Mouse (Mus musculus) ovary, postnatal 36 days (tissue): Measurements from ENCODE around the gene Reck.

Experiments
- DNase-seq: peaks from one replicate; pipeline ENCODE4 v3.0.0; 2022; ENCODE audit warnings: low spot score, mixed read lengths

Reck gene

DNA sequence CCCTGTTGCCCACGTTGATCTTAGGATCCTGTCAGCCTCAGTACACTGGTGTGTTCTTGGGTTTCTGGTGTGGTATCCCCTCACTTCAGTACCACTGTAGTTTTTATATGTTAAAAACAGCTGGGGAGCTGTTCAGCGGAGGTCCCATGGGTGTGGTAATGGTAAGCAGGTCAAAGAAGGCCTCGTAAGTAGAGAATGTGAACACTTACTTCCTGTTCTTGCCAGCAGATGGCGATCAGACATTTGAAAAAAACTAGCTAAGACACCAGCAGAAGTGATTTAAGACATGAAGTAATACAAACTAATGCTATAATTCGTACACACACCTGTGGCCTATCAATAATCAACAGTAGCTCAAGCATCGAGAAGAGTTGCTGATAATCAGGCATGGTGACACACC, 31.1 kb downstream of the Reck start:
- DNase-seq = no peak

DNA sequence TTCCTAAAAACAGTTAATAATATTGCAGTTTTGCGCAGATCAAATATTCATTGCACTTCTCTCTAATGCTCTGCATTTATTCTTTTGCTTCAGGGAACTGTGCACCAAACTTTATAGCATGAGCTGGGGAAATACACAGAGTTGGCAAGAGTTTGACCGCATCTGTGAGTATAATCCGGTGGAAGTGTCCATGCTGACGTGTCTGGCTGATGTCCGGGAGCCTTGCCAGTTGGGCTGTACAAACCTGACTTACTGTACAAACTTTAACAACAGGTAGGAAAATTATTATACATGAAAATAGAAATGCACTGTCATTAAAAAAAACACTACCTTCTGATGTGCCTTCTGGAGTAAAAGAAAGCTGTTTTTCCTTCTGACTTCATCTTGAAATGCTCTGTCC, 42.9 kb downstream of the Reck start:
- no peak for DNase-seq

DNA sequence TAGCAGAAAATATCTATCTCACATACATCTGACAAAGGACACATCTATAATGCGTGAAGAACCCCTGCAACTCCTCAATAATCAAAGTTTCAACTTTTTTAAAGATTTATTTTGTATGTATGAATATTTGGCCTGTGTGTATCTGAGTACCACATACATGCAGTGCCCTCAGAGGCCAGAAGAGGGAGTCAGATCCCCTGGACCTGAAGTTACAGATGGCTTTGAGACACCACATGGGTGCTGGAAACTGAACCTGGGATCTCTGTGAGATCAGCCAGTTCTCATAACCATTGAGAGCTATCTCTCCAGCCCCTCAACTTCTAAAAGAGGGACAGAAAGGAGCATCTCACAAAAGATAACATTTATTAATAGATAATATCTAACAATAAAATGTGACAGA, 45.3 kb downstream of the Reck start:
- no peak for DNase-seq

DNA sequence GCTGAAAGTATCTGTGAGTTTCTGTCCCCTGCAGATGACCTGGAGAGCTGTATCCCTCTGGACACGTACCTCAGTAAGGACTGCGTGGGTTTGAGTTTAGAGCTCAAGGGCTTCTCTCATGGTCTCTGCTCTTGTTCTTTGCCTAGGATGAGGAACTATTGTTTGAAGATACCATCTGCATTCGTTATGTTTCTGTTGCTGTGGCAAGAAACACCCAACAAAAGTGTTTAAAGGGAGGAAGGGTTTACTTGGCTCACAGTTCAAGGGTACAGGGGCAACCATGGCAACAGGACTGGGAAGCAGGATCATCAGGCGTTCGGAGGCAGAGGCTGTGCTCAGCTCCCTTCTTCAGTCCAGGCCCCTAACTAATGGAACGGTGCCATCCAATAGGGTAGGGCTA, 49.8 kb downstream of the Reck start:
- DNase-seq = no peak

DNA sequence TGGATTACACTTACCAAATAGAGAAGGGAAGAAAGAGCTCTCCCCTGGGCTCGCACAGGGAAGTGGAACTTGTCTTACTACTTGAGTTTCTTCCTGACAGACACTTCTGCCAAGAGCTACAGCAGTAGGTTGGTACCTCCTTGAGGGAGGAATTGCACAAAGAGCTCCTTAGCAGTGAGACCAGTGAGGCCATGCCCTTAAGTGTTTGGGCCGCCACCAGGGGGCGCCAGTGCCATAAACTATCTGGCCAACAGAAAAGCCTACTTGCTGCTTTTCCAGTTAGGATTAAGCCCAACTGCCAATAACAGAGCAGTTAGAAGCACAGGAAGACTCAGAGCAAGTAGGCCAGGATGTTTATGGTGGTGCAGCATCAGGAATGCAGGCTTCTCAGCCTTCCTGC, 50.4 kb downstream of the Reck start:
- DNase-seq = peak; percentile 84

DNA sequence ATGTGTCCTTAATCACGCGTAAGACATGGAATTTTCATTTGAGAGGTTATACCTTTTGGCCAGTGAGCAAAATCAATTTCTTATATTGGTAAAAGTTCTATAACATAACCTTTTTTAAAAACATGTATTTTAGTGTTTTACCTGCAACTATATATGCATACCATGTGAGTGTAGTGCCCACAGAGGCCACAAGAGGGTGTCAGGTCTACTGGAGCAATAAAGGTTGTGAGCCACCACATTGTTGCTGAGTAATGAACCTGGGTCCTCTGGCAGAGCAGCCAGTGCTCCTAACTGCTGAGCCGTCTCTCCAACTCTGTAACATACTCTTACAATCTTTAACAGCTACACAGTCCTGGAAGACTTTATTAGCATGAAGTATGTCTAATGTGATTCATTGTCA, 52.5 kb downstream of the Reck start:
- DNase-seq = no peak

DNA sequence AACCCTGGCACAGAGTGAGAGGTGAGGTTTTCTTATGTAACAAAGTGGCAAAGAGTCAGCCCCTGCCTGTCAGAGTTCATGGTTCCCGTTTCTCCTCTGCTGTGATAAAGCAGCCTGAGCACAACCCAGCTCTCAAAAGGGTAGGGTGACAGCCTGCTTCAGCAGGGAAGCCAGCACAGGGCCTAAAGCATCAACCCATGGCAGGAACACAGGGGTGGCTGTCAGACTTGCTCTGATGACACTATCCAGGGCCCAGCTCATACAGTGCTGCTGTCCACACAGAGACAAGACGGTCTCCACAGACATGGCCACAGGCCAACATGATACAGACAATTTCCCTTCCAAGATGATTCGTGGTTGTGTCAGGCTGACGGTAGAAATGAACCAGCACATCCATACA, 56.5 kb downstream of the Reck start:
- no peak for DNase-seq

DNA sequence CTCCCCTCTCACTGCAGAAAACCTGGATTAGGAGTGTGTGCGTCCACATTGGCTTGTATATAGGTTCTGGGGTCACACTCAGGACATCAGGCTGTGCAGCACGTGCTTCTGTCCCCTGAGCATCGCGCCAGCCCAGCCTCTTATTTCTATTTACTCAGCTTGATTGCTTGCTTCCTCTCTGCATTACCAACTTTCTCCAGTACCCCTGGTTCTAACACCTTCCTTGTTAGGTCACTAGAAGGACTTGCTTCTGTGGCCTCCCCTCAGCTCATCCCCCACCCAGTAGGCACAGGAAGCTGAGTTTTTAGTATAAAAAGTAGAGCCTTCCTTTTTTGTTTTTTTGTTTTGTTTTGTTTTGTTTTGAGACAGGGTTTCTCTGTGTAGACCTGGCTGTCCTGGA, 60.9 kb downstream of the Reck start:
- no peak for DNase-seq

DNA sequence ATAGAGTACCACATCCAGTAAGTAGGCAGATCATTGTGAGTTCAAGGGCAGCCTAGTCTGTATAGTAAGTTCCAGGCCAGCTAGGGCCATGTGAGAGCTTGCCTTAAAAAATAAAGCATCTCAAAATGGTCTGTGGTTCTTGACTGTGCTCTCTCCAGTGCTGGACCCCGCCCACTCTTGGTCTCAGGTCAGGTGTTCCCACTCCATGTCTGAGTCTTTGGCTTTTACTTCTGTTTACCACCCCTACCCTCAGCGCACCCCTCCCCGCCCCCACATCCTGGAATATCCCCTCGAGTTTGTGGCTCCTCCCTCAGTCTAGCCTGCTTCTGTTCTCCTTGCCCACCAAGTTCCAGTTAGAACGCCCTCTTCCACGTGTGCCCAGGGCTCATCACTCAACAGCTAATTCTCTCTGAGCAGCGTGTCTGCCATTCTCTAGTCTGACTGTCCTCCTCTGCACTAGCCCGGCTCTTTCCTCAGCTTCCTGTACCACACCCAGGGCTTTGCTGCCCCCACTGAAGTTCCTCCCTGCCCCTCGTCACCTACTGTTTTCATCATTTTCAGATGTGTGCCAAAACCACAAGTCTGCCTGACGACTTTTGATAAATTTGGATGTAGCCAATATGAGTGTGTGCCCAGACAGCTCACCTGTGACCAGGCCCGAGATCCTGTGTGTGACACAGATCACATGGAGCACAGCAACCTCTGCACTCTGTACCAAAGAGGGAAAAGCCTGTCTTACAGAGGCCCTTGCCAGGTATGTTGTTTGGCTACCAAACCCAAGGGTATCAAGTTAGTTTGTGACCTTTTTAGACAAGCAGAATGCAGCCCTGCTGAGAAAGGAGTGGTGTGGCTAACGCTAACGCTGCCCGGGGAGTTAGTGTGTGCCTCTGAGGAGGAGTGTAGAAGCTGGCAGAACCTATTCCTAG, 61.7 kb downstream of the Reck start:
- no peak for DNase-seq

DNA sequence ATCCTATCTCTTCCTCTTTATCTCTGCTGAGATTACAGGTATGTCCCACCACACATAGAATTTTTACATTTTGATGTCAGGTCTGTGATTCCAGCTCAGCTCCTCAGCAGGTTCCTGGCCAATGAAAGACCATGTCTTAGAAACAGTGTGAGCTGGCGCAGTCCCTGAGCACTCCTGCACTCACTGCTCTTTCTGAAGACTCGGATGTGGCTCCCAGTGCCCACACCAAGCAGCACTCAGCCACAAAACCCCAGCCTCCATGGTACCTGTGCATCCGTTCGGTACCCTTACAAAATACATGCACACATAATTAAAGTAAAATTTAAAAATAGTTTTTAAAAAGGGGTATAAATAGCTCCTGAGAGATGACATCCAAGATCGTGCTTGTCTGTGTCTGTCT, 66.0 kb downstream of the Reck start:
- no peak for DNase-seq

DNA sequence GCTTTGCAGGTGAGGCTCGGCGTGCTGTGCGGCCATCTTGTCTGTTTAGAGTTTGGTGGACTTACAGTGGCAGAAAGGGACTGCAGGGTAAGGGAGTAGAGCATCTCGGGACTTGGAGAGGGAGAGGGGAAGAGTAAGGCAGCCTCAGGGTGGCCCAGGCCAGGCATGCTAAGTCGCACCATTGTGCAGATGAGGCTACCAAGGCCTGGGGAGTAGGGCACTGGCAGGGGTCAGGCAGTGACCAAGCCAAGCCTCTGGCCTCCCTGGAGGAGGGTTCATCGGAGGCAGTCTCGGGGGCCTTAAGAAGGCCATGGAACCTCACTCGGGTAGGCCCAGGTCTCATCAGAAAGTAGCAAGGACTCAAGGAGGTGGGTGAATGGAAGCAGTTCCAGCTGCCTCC, 67.1 kb downstream of the Reck start:
- DNase-seq = no peak

DNA sequence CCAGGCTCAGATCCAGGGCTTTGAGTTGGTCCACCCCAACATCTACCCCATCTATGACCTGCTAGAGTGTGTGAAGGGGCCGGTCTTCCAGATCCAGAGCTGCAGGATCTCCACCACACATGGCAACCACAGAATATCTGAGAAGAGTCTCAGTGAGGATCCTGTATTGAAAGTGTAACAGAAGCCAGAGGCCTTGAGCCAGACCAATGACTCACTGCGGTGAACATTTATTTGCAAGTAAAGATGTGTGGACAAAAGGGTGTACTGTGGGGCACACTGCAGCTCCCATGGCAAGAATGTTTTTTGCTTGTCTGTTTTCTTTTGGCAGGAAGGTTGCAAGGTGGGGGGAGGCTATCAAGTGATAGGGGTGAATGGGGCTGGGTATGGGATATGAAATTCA, 72.2 kb downstream of the Reck start:
- DNase-seq = no peak

DNA sequence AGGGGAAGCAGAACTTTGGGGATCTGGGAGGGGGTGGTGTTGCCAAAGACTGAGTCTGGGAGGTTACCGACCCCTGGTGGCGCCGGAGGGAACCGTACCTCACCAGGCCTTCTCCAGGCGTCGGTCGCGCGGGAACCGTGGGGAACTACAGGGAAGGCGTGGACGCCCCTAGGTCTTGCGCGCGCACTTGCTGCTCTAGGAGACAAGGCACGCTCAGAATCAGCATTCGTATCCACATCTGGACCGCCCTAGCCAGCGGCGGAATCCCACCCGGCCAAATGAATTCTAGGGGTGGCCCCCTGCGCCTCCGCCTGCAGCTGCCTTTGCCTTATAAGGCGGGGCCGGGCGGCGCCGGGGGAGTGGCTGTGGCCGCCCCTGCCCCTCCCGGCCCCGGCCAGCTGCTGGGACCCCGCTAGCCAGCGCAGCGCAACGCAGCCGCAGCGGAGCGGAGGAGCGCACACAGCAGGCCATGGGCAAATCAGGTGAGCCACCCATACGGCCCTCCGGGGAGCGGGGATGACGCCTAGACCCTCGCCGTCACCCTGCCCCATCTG, 82.0 kb downstream of the Reck start, which contains the start of gene Glipr2:
Gene Glipr2 (plus strand): TSS at position 110 of the 554 bp plus-strand sequence.
- peak; percentile 78 for DNase-seq

DNA sequence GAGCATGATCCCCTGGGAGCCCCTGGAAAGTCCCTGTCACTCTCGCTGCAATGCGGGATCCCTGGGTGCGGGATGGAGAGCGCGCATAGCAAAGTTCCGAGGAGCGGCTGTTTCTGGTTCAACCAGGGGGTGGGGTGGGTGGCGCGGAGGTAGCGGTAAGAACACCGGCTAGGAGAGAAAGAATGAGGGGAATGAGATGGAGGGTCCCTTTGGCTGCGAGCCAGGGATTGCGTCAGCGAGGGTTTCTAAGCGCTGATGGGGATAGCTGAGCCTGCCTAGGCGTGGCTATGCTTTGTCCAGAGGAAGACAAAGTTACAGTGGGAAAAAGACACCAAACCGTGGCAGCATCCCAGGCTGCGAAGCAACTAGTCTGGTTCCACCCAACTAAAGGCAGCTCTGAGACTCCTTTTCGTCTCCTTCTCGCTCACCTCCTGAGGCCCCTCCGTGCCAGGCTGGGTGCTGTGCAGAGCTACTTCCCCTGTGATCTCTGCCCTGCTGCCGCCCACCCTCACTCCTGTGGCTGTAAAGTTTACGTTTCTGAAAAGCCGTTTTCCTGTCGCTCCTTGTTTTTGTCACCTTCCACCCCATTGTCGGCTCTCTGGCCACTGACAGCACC, 82.6 kb downstream of the Reck start:
- peak; percentile 37 for DNase-seq

DNA sequence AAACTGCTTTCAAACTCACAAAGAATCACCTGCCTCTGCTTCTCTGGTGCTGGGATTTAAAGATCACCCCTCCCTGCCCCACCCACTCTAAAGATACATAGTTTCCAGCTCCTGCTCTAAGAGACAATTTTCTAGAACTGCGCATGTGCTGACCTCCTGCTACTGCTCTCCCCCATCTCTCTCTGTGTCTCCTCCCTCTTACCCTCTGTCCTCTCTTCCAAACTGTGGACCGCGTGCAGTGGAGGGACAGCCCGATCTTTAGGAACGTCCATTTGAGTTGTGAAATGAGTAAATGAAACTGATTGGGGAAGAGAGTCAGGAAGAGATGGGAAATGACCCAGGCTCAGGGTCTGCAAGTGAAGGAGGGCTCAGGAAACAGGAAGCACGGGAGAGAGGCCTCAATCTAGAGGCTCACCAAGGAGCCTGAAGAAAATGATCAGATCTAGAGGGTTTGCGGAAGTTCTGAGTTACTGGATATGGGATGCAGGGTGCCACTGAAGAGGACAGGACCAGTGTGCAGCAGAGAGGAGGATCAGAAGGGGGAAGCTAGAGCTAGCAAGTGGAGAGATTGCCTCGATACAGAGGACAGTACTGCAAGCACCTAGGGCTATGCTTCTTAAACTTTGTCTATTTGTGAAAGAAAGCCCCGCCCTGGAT, 84.3 kb downstream of the Reck start:
- no peak for DNase-seq

DNA sequence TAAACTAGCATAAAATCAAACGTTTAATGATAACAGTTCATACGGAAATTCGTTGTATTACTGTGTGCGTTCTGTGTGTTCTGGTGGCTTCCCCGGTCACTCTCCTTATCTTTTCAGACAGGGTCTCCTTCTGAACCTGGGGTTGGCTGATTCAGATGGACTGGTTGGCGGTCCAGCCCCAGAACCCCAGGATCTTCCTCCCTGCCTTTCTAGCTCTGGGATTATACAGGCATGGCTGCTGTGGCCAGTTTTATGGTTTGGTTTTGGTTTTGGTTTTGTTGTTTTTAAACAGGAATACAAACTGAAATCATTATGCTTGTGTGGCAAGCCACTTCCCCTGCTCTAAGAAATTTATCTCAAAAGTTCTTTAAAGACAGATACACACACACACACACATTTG, 84.9 kb downstream of the Reck start:
- DNase-seq = no peak

DNA sequence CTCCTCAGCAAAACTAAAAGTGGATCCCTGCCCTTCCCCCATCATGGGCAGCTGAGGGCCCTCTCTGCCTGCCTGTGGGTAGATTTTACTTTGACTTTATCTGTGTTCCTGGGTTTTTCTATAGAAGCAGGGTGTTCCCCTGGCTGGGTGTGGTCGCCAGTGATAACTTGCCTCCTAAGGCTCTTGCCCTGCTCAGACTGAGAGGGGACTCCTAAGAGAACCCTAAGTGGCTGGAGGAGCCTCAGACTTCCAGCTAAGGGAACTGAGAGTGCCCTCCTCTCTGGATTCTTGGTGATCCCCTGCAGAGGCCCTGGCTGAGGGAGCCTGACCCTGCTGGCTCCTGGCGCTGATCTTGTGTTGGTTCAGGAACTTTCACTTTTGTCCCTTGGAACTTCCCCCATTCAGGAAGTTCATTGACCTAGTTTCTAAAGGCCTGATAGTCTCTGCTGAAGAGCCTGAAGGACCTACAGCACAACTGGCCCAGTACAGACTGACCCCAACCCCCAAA, 89.0 kb downstream of the Reck start:
- no peak for DNase-seq

DNA sequence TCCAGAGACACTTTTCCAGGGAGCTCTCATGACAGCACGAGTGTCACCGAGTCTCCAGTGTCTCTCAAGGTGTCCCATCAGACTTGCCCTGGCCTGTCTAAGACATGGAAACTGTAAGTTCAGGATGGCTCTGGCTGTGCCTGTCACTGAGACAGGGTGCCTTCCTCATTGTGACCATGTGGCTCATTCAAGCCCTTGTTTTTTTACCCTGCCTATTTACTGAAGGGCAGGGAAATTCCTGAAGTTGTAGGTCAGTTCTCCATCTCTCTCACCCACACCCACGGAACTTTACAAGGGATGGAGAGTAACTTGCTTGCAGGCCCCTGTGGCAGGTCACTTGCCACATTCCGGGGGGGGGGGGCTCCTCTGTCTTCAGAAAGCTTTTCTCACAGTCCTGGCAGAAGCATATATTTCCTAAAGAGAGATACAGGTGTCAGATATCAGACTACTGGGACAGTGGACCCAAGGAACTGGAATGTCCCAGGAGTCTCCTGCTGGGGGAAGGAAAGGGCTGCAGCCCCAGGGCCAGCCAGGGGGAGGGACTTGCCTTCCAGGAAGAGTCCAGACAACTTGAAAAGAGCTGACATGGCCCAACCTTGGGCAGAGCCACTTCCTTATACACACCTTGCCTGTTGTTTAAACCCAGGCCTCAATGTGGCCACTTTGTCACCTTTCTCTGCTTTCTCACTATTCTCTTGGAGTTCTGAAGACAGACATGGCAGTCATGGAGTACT, 89.8 kb downstream of the Reck start:
- no peak for DNase-seq

DNA sequence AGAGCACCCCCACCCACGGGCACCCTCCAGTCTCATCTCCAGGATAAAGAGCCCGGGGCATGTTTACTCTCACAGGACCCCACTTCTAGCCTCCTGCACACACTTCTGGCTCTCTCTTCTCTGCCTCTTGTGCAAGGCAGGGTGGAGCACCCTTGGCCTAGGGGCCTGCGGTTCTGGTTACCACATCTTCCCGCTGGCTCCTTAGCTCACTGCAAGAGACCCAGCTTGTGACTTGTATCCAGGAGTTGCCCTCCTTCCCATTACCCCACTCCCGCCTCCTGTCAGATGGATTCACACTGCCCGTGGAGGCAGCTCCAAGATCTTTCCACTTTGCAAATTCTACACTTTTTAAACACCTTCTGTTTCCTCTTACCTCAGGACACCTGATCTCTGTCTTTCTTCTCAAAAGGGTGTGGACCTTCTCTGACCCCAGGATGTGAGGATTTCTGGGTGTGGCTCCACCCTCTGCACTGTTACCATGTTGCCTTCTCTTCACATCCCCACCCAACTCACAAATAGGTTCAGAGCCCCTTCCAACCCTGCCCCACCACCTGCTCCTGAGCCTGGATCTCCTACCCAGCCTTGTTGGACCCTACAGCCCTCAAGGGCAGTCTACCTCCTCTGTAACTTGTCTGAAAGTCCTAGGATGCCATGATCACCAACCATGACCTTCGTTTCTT, 90.7 kb downstream of the Reck start:
- no peak for DNase-seq

DNA sequence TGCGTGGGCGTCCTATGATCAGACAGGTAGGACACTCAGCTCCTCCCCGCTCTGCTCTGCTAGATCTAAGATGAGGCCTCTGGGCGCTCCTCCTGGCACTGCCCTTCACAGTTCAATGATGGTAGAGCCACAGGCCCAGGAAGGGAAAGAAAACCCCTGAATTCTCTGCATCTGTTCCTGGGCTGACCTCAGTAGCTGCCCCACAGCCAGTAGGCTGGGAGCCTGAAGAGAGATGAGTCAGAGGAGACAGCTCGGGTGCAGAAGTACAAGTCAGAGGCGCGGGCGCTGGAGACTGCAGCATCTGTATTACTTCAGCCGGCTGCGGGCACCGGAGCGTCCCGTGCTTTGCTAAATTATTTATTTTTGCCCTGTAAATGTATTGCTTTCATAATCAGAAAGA, 93.3 kb downstream of the Reck start:
- DNase-seq = peak; percentile 66

DNA sequence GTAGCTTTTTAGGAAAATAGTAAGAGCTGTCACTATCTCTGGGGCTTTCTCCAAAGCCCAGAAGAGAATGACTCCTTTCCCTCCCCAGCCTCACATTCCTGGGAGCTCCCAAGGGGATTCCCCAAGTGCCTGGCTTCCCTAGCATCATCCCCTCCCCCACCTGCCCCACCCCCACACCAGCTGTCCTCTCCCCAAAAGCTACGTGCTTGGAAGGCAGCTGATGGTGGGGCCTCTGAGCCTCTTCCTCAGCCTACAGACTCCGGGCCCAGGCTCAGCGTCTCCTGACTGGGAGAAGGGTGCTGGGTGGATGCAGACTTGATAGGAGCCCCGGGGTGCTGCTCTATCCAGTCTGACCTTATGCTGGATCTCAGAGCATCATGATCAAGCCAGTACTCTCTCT, 94.0 kb downstream of the Reck start:
- DNase-seq = no peak
